Mouse (Mus musculus): ENCODE measurements around the gene 6430571L13Rik.

Gene 6430571L13Rik

DNA sequence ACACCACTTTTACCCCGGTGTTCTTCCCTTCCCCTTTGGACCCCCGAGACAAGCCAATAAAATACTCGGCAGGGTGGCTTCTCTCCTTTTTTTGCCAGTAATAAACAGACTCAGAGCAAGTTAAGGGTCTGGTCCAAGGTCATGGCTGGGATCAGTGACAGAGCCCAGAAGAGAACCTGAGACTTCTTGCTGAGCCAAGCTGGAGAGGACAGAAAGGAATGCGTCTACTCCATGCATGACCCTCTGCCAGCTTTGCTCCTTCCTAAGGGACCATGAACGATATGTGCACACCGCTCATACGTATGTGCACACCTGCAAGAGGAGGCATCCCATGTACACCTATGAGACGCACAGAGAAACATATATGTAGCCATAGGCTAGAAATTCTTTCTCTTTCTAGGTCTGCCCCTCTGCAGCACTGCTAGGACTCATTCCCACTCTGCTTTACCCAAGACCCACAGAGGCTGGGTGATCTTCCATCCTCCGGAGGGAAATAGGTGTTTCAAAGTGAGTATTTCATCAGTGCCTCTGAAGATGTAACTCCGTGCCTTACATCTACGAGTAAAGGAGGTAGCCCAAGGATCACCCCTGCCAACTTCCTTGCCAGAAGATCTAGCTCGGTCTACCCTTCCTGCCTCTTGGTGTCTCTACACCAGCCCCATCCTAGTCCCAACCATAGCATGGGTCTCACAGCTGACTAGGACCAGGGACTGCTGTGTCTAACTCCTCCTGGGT, 676 bp downstream of the 6430571L13Rik start:
- DNase-seq (ENCODE audit: low spot score) = no peak

DNA sequence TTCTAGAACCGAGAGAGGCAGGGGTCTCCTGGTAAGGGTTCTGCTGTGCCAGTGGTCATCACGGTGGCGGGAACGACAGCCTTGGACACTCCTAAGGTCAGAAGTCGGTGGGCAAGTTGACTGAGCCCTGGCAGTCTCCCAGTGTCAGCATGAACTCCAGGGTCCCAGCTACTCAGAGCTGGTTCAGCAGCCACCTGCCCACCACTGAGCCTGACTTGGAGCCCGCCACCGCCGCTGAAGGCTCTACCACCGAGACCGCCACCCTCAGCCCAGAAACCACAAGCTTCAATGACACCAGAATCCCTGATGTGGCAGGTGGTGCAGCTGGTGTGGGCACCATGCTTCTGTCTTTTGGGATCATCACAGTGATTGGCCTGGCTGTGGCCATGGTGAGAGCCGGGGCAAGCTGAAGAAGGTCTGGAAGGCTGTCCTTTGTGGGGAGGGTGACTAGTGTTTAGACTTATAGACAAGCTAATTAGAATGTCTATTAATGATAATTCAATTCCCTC, 1.9 kb downstream of the 6430571L13Rik start:
- no peak for DNase-seq (ENCODE audit: low spot score)

DNA sequence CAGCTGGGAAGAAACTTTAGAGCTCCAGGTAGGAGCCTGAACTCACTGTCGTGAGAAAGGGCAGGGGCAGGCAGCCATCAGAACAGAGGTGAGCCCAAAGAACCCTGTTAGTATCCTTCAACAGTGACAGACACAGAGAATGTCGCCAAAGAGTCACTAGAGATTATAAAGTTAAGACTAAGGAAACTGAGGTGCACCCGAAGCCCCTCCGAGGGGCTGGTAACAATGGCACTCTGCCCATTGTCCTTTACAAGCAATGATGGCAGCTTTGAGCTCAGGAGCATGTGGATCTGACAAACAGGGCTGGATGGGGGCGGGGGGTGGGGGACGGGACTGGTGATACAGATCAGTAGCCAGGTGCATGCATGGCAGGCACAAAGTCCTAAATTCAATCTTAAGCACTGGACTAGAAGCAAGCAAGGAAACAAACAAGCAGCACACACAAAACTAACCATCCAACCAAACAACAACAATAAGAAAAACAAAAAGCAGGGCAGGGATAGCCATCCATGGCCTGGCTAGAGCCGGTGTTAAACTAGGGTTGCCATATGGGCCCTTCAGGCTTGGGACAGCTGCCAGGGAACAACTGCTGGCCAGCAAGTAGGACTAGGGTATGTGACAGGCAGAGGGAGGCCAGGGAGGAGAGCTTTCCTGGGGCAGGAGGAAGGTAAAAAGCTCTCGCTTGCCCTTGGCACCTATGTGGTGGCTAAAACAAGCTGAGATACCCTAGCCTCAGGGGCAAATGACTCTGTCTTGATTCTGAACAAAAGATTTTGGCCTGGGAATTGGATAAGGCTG, 2.9 kb downstream of the 6430571L13Rik start:
- no peak for DNase-seq (ENCODE audit: low spot score)

DNA sequence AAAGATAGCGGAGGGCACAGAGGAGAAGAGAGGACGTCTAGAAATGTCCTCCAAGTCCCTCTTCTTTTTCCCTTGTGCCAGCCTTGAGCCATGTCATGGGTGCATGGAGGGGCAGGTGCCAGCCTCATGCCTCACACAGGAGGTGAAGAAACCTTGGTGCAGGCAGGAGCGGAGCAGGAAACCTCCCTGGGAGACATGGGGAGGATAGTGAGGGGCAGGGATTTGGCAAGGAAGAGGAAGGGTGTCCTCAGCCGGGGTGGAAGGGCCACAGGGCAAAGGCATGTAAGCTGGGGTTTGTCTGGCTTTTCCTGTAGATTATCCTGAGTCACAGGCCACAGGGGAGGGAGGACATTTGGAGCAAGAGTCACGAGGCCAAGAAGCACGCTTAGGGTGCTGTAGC, 3.6 kb downstream of the 6430571L13Rik start:
- no peak for DNase-seq (ENCODE audit: low spot score)

DNA sequence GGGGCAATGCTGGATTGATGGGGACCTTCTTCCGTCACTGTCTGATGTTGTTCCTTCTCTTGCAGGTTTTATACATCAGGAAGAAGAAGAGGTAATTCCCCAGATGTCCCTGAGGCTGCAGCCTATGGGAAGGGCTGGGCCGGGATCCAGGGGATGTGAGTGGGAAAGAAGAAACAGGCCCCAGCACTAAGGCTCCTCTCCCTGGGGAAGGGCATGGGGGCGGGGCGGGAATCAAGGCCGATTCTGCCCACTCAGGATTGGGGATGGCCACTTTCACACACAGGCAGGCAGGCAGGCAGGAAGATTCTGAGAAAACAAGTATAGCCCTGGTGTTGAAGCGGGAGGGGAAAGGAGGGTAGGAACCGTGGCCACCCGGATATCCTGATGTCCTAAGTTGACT, 5.7 kb downstream of the 6430571L13Rik start:
- DNase-seq (ENCODE audit: low spot score) = no peak

DNA sequence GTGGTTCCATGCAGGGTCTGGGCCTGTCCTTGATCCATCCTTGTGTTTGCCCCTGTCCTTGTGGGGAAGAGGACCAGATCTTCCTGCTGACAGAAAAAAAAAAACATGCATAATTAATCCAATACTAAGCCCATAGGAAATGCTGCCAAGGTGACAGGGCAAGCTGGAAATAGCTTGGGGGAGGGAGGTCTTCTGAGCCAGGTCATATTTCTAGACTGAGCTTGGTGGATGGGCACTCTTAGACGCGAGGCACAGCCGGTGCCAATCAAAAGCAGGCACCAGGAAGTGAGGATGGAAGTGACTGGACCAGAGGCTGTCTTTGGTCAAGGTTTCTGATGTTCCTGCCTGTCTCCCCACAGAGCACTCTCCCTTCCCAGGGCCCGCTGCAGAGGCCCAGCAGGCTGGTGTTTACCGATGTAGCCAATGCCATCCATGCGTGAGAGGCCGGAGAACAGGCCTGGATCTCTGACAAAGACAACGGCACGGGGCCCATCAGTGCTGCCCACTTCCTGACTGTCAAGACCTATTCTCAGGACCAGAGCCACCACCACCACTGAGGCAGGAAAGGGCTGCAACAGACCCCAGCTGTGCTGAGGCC, 7.3 kb downstream of the 6430571L13Rik start:
- no peak for DNase-seq (ENCODE audit: low spot score)

DNA sequence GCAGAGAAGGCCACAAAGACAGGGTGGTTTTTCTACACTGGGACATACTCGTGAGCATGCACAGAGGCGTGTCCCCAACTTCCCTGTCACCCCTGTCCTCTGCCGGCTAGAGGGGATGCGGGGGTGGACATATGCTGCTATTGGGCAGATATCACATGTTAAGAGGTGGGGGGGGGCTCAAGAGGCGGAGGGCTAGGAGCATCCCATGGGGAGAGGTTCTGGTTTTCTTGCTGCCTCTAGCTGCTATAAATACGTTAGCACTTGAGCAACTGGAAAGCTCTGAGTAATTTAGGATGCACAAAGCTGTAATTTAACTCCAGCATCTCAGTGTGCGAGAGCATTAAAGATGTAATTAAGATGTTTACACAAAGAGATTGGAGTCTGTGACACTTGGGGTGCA, 8.9 kb downstream of the 6430571L13Rik start:
- DNase-seq (ENCODE audit: low spot score) = no peak

DNA sequence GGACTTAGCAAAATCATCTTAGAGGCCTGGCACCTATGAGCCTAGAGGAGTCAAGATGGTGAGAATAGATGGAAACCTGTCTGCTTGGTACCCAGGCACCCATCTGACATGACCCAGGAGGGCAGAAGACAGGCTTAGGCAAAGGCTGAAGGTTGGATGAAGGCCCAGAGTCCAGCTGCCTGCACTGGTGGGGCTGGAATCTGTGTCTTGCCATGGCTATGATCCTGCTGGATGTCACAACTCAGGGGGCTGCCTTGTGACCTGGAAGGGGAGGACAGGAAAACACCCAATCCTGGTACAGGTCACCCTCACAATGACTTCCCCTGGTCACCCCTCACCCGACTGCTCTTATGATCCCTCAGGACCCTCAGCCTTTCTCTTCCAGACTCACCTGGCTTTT, 14.4 kb downstream of the 6430571L13Rik start:
- no peak for DNase-seq (ENCODE audit: low spot score)

DNA sequence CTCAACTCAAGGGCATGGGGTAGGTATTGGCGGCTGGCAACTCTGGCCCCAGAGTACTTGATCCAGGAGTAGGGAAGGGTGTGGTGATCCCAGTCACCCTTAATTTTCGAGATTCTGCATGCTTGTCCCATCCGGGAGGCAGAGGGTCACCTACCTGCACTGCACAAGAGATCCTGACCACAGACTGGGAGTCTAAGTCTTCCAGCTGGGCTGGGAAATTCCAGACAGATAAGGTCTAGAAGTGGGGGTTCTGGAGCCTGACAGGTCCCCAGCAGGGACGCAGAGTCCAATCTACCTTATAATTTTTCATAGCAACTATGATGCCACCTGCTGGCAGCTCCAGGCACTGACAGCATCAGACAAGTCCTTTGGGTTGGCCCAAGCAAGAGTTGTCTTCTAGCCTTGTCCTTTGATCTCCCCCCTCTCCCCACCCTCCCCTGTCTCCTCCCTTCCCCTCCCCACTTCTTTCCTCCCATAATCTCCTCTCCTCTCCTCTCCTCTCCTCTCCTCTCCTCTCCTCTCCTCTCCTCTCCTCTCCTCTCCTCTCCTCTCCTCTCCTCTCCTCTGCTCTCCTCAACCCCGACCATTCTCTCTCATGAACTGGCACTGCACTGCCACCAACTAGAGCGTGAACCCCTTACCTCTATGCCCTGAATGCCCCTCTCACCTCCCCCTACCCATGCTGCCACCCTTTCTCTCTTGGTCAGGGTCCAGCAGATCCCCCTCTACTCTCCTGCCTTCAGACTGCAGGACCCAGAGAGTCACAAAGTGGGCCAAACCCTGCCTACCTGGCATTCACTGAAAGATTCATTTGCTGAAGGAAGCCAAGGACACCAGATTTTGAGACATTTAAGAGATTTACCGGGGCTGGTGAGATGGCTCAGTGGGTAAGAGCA, 15.7 kb downstream of the 6430571L13Rik start:
- peak; percentile 10 for DNase-seq (ENCODE audit: low spot score)

DNA sequence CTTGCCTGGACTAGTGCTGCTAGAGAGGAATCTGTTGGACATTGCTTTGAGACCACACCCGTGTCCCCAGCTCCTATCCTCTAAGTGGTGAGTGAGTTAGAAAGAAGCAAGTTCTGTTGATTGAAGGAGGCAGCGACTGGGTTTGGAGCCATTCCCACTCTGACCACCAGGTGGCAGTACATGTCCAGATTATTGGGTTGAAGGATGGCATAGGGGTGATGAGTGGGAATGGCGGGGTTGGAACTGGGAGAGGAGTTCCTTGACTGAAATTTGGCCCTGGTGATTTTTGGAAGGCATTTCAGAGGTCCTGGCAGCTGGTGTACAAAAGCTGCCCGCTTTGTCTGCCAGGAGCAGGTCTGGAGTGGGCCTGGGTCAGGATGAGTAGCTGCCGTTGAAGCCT, 17.2 kb downstream of the 6430571L13Rik start:
- DNase-seq (ENCODE audit: low spot score) = peak; percentile 60

DNA sequence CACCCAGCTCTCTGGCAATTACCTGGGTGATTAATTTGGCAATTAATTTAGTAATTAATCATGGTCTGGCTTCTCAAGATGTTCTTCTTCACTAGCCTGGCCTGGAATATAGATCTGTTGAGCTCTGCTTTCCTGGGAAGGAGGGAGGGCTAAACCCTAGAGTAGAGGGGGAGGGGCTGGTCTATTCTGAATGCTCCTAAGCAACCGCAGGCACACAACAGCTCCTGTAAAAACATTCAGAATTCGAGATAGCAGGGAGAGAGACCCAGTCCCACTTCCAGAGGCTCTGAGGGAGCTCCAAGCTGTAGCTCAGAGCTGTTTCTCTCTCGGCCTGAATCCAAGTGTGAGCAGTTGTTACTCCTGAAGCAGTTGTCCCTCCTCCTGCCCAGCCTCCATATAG, 20.6 kb downstream of the 6430571L13Rik start:
- no peak for DNase-seq (ENCODE audit: low spot score)

DNA sequence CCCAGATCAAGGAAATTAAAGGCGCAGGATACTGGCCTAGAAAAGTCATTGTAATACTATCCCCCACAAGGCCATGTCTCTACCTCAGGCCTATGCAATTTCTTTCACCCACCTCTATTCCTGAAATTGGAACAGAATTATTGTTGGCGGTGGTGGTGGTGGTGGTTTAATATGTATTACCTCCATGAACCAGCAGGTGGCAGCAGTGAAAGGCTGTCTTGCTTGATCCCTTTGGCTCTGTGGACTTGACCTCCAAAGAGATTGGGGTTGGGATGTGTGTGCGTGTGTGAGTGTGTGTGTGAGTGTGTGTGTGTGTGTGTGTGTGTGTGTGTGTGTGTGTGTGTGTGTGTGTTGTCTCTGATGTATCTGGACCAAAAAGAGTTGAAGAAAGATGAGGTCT, 26.2 kb downstream of the 6430571L13Rik start:
- peak; percentile 27 for DNase-seq (ENCODE audit: low spot score)

DNA sequence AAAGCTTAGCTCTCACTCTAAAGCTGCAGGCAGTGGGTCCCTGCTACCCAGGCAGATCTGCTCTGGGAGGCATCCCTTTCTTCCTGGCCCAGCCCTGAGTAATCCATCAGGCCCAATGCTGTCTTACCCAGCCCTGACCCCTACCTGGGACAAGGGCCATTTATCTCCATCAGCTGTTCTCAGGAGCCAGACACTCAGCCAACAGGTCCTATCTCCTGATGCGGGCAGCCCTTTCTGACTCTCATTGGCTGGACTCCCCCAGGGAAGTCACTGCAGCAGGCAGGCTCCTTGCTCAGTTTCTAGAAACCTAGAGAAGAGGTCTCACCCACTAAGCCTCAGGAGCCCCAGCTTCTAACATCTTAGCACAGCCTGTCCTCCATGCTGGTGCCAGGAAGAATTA, 27.9 kb downstream of the 6430571L13Rik start:
- DNase-seq (ENCODE audit: low spot score) = no peak

DNA sequence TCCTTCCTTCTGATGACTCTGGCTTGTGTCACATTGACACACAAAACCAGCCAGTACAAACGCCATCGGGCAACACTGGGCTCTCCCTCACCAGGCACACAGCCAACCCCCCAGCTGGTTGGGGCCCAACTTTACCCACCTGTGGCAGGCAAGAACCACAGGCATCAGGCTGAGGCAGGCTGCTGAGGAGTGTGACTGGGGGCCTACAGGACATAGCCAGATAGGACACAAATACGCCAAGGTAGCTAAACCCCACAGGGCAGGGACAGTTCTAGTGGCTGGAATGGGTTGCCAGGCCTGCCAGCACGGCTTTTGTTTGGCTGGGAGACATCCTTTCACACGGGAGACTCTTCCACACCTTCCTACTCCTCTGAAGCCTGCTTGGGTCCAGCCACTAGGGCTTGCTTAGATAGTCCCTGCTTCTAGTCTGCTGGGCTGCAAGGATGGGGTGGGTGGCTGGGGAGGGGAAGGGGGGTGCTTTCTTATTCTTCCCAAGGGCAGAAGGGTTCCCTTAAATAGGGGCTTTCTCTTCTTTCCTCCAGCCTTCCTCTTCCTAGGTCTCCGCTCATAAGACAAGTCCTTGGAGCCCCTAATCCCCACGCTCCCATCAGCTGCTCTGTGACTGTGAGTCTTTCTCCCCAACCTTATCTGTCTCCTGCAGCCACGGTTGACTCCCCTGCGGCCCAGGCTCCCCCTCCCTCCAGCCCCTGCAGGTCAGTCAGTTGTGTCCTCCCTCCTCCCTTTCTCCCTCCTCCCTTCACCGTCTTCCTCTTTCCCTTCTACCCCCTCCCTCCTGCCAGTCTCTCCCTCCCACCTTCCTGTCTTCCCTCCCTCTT, 29.1 kb downstream of the 6430571L13Rik start:
- no peak for DNase-seq (ENCODE audit: low spot score)

DNA sequence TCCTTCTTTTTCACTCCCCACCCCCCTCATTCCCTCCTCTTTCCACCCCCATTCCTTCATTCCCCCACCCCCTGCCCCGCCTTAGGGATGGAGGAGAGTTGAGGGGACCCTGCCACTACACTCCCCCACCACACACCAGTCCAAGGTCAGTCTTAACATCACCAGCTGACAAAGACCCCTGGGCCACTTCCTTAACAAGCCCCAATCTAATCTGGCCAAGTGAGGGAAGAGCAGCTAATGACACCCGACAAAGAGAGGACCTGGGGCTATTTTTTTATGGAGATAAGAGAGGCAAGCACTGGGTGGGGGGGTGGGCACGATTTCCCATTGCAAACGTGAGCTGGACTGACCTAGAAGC, 29.7 kb downstream of the 6430571L13Rik start:
- DNase-seq (ENCODE audit: low spot score) = no peak

DNA sequence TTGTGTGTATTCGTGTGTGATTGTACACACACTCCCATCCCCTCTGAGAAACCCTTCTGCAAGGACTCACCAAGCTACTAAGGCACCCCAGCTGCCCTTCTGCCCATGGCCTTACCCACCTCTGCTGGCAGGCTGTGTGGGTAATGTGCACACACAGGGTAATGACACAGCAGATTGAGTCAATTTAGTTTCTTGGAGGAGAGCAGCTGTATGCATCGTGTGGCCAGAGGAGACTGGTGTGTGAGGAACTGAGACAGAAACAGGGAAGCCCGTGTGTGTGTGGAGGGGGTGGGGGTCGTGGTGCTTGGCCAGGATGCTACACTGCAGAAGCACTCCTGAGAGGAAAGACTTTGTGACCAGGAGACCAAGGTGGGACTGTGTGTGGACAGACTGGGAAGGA, 32.0 kb downstream of the 6430571L13Rik start:
- DNase-seq (ENCODE audit: low spot score) = no peak

DNA sequence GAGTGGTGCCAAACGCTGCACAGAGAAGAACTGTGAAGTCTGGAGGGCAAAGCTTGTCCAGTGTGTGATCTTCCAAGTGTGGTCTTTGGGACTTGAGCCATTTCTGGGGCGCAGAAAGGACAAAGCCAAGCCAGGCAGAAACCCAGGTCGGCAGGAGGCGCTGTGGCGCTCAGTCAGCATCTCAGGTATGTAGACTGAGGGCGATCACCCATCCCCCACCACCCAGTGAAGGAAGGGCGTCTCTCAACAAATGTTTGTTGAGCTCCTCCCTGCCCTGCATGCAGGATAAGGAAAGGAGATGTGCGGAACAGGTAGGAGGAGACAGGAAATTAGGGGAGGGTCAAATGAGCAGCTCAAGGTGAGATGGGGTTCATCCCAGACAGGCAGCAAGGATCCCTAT, 34.2 kb downstream of the 6430571L13Rik start:
- DNase-seq (ENCODE audit: low spot score) = no peak

DNA sequence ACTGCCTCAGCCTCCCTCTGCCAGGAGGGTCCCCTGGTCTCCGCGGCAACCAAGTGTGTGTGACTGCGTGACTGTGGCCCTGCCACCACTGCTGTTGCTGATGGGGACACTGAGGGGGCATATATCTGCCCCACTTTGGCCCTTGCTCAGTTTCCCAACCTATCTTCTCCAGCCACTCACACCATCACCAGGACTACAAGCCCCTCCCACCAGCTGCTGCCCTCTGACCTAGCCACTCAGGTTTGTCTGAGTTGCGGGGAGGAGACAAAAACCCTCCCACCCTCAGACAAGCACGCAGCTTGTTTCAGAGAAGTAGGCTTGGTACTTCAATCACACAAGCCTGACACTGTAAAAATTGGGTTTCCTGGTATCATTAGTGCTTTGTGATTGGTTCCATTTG, 35.0 kb downstream of the 6430571L13Rik start:
- DNase-seq (ENCODE audit: low spot score) = no peak

DNA sequence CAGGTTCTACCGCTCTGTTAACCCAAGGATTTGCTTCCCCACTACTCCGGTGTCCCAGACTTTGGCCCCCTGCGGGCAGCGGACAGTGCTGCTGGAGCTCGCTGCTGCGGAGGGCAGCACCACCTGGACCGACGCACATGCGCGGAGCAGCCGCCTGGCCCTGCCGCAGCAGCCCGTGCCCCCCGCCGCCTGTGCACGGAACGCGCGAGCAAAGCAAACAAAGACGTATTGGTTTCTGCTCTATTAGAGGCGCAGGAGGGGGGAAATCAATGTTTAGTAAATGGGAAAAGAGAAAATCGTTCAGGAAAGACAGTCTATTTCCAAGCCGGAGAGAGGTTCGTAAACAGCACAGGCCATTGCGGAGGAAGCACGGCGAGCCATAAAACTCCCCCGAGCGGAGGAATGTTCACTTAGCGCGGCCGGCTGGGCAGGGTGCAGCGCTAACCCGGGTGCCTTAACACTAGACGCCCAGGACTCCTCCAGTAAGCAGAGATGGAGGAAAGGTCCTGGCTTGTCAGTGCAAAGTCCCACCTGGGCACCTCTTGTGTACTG, 37.6 kb downstream of the 6430571L13Rik start:
- no peak for DNase-seq (ENCODE audit: low spot score)

DNA sequence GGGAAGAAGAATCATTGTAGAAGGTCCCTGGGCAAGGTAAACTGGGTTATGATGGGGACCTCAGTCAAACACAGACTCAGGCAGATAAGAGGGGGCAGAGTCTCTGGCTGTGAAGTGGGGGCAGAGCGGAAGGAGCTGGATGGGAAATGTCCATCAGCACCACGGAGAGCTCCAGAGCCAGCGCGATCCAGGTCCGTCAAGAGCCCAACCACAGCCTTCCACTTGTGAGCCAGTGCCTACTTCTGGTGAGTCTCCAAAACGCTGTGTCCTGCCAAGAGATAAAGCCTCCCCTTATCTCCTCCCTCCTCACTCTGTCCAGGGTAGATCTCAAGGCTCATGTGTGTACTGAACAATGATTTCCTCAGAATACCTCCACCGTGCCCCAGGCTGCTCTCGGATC, 41.3 kb downstream of the 6430571L13Rik start:
- no peak for DNase-seq (ENCODE audit: low spot score)

DNA sequence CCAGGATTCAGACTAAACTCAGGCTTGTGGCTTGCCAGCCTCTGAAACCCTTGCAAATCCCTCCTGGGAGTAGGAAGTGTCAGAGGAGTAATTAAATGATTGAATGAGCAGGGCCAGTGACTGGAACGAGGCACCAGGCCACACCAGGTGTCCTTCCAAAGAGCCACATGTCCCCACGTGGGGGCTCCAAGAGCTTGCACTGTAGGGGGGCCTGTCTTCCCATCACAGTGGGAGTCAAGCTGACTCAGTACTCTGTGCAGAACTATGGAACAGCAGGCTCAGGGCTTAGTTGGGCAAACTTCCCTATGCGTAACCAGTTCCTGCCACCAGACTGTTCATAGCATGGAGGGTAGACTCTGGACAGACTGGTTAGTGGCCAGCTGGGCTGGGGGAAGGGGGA, 44.0 kb downstream of the 6430571L13Rik start:
- DNase-seq (ENCODE audit: low spot score) = no peak

Data from ovary, postnatal 10 days (tissue).